Mouse (Mus musculus) T-helper 17 cell (primary cell): ENCODE measurements around the gene Snx14.

Experiments
- in situ Hi-C, 2 experiments: fragments of 300-600 bp; cut with MboI, MseI; formaldehyde crosslinking; loops; 1 replicate in 1 of 2; 2 replicates in 1 of 2; pipeline ENCODE4 v1.15.1; 2025; ENCODE audit warnings: high pct_unique_total_duplicates in 2 of 2

Snx14 gene

GRCm38 (mm10) chr9:88351163-88351562 is 87.6 kb downstream of the Snx14 start:
- in situ Hi-C loops: loop anchor here (5.0 to 25.0 kb wide), 2 partner anchors 74 to 114 kb away; no protein-coding TSS in a partner anchor

- in situ Hi-C loops: loop anchor here (5.0 to 25.0 kb wide), 2 partner anchors 73 to 113 kb away; no protein-coding TSS in a partner anchor
Measured at GRCm38 (mm10) chr9:88350317-88350716, 88.4 kb downstream of the Snx14 start.

- in situ Hi-C loops: no loop called here
Measured at GRCm38 (mm10) chr9:88348623-88349022, 90.1 kb downstream of the Snx14 start.

GRCm38 (mm10) chr9:88346857-88347256 is 91.9 kb downstream of the Snx14 start:
- in situ Hi-C loops: no loop called here

GRCm38 (mm10) chr9:88344424-88344823 is 94.3 kb downstream of the Snx14 start:
- in situ Hi-C loops: no loop called here

GRCm38 (mm10) chr9:88342701-88343100 is 96.1 kb downstream of the Snx14 start:
- in situ Hi-C loops: no loop called here

GRCm38 (mm10) chr9:88342241-88342640 is 96.5 kb downstream of the Snx14 start:
- in situ Hi-C loops: no loop called here

- in situ Hi-C loops: no loop called here
Measured at GRCm38 (mm10) chr9:88340819-88341218, 97.9 kb downstream of the Snx14 start.

GRCm38 (mm10) chr9:88335839-88336238 is 102.9 kb downstream of the Snx14 start:
- in situ Hi-C loops: no loop called here

GRCm38 (mm10) chr9:88332447-88332846 is 106.3 kb downstream of the Snx14 start:
- in situ Hi-C loops: no loop called here

- in situ Hi-C loops: no loop called here
Measured at GRCm38 (mm10) chr9:88330316-88330715, 108.4 kb downstream of the Snx14 start.

- in situ Hi-C loops: loop anchor here in 1 of 2 experiments (5.0 kb wide), 1 partner anchor 52 kb away; no protein-coding TSS in a partner anchor
Measured at GRCm38 (mm10) chr9:88329166-88329748, 109.5 kb downstream of the Snx14 start.

GRCm38 (mm10) chr9:88328666-88329065 is 110.1 kb downstream of the Snx14 start:
- in situ Hi-C loops: loop anchor here in 1 of 2 experiments (5.0 kb wide), 1 partner anchor 51 kb away; no protein-coding TSS in a partner anchor

- in situ Hi-C loops: loop anchor here in 1 of 2 experiments (5.0 kb wide), 1 partner anchor 50 kb away; no protein-coding TSS in a partner anchor
Measured at GRCm38 (mm10) chr9:88326930-88327901, 111.5 kb downstream of the Snx14 start, which contains the start of gene Nt5e. Gene Nt5e, plus strand, starts transcription at chr9:88327197.
